Mouse (Mus musculus) heart, embryonic 14.5 days (tissue): ENCODE measurements around the gene Fam102a. TPM values are rescaled to one million over a fixed set of nuclear protein-coding genes. Genes with fewer than 3 reads are reported as not detected.

Source experiments
- ATAC-seq: fragments of 200-750 bp; cut with Nextera tagmentation; 2 replicates; pipeline ENCODE4 v1.8.0; 2017; ENCODE audit warnings: low read depth, moderate TSS enrichment; ENCODE audit not compliant: insufficient number of reproducible peaks, insufficient read depth, low FRiP score
- H3K27ac ChIP-seq, 2 experiments: fragments of 200-500 bp in 1 of 2; fragments of 300-500 bp in 1 of 2; sonication (generic) in 1 of 2; replicated peaks in 1 of 2; 2 replicates each; pipeline ENCODE4 v1.5.1; 2012 to 2014; ENCODE audit warnings: low read depth in 2 of 2, low read length in 2 of 2, control low read depth in 1 of 2, mild to moderate bottlenecking in 1 of 2, mixed read lengths in 1 of 2; ENCODE audit not compliant: control insufficient read depth in 1 of 2, insufficient read depth in 1 of 2
- H3K27me3 ChIP-seq: fragments of 300-500 bp; sonication (generic); 2 replicates; pipeline ENCODE4 v1.6.1; 2014; ENCODE audit warnings: mild to moderate bottlenecking, low read length, control low read depth; ENCODE audit not compliant: control insufficient read depth, insufficient read depth
- H3K36me3 ChIP-seq: fragments of 300-500 bp; sonication (generic); 2 replicates; pipeline ENCODE4 v1.6.1; 2014; ENCODE audit warnings: mild to moderate bottlenecking, control low read depth, low read length, mixed read lengths; ENCODE audit not compliant: control insufficient read depth, insufficient read depth
- H3K4me1 ChIP-seq, 2 experiments: fragments of 200-500 bp in 1 of 2; fragments of 300-500 bp in 1 of 2; sonication (generic) in 1 of 2; 2 replicates each; pipeline ENCODE4 v1.6.1; 2012 to 2014; ENCODE audit warnings: low read length in 2 of 2, control low read depth in 1 of 2, mixed read lengths in 1 of 2; ENCODE audit not compliant: control insufficient read depth in 2 of 2, insufficient read depth in 2 of 2
- H3K4me2 ChIP-seq: fragments of 300-500 bp; sonication (generic); 2 replicates; pipeline ENCODE4 v1.6.1; 2014; ENCODE audit warnings: mild to moderate bottlenecking, low read length
- H3K4me3 ChIP-seq, 2 experiments: fragments of 200-500 bp in 1 of 2; fragments of 300-500 bp in 1 of 2; sonication (generic) in 1 of 2; 2 replicates each; pipeline ENCODE4 v1.5.1; 2012 to 2014; ENCODE audit warnings: low read length in 2 of 2, mild to moderate bottlenecking in 2 of 2, control low read depth in 1 of 2, low read depth in 1 of 2, moderate library complexity in 1 of 2; ENCODE audit not compliant: control insufficient read depth in 1 of 2, insufficient read depth in 1 of 2
- H3K9ac ChIP-seq: fragments of 300-500 bp; sonication (generic); 2 replicates; pipeline ENCODE4 v1.6.1; 2014; ENCODE audit warnings: mild to moderate bottlenecking, low read length
- H3K9me3 ChIP-seq: fragments of 300-500 bp; sonication (generic); 2 replicates; pipeline ENCODE4 v1.6.1; 2016; ENCODE audit warnings: low read length, control low read depth; ENCODE audit not compliant: control insufficient read depth
- WGBS: fragments of 180-500 bp; shearing (Covaris S2); extraction: QIAGEN DNeasy Blood & Tissue Kit; methylation state at CpG from one replicate; pipeline ENCODE4 v1.1.7; 2014; 5-methylcytosine and 5-hydroxymethylcytosine counted together
- polyA plus RNA-seq: library from polyadenylated mRNA; unstranded; fragments of >200 nt; fragmentation: Nextera tagmentation; extraction: Ambion mirVana; gene quantifications from 2 replicates; pipeline ENCODE4 v1.2.1, GENCODE M21; 2014

The Fam102a gene
- polyA plus RNA-seq, 1 experiment from 2014 or later = 6.3 TPM

DNA sequence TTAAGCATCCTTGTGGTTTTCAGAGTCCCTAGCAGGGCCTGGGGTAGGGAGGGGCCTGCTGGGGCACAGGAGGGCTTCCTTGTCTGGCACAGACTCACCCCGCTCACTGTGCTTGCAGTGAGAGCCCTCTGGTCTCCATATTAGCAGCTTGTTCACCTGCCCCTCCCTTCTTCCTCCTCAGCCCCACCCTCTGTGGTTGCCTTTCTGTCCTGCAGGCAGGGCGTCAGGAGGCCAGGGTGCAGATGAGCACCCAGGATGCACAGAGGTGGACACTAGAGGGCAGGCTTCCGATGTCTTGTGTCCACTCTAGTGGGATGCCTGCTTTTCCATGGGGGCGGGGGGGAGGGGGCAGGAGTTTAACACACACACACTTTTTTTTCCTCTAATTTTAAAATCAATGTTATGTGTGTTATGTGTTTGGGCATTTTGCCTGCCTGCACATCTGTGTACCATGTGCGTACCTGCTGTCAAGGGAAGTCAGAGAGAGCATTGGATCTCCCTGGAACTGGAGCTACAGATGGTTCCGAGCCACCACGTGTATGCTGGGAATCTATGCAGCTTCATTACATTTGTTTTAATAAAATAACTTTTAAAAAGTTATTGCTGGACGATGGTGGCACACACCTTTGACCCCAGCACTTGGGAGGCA lies 66.4 kb downstream of the Fam102a start:
- no peak overlapping the region for H3K4me3 ChIP-seq
- H3K4me1 ChIP-seq = peaks cover 0 to 14% of the 10 kb centered on the region in 2 experiments; a peak in 2 of 4 replicates
- H3K4me2 ChIP-seq = no peak overlapping the region
- no peaks in the 10 kb centered on the region for H3K27me3 ChIP-seq
- no peak overlapping the region for H3K27ac ChIP-seq
- H3K9me3 ChIP-seq = no peaks in the 10 kb centered on the region
- H3K9ac ChIP-seq = no peak overlapping the region
- 36% methylated on average over 8 of the region's 8 CpGs for WGBS
- no peak for ATAC-seq
- peaks cover 26% of the 10 kb centered on the region for H3K36me3 ChIP-seq

DNA sequence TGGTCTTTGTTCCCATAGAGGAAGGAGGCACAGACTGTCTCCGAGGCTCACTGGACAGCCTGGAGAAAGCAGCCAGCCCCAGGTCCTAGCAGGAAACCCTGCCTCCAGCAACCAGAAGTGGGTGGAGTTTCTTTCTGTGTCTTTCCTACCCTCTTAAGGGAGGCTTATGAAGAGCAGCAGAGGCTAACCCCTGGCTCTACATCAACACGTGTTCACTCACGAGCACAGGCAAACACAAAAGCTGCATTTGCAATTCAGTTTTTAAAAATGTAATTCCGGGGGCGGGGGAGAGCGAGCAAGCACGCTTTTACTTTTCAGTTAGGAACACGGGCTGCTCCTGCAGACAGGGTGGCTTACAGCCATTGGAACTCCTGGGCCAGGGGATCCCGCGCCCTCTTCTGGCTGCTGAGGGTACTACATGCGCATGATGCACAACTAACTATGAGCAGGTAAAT lies 67.5 kb downstream of the Fam102a start:
- 1% methylated on average over 11 of the region's 11 CpGs for WGBS
- no peaks in the 10 kb centered on the region for H3K9me3 ChIP-seq
- H3K36me3 ChIP-seq = peaks cover 16% of the 10 kb centered on the region
- H3K27me3 ChIP-seq = no peaks in the 10 kb centered on the region
- H3K4me2 ChIP-seq = peak overlapping the region; percentile 56
- no peak for ATAC-seq
- H3K9ac ChIP-seq = peak overlapping the region; percentile 16
- H3K4me3 ChIP-seq = peak overlapping the region; percentile 15 to 44
- peak overlapping the region; percentile 46 to 61 for H3K27ac ChIP-seq
- H3K4me1 ChIP-seq = peaks cover 2 to 18% of the 10 kb centered on the region in 2 experiments; a peak in 2 of 4 replicates

DNA sequence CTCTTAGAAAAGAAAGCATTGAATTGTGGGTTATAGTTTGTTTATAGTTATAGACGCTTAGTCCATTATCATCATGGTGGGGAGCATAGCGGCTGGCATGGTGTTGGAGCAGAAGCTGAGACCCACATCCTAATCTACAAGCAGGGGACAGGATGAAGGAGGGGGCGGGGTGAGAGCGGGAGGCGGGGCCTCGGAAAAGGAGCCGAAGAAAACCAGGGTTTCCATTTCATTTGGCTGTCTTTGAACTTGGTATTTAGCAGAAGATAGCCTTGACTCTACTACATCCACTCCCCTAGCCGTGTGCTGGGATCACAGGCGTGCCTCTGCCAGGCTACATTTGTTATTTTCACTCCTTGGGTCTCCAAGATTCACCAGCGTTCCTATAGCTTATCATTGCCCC lies 69.5 kb downstream of the Fam102a start:
- Histone ChIP-seq H3K9me3 (no peaks in the 10 kb centered on the region), H3K4me1 (peaks cover 17 to 37% of the 10 kb centered on the region in 2 experiments), H3K27ac (no peak overlapping the region), H3K4me2 (no peak overlapping the region), H3K9ac (no peak overlapping the region), H3K36me3 (0 out of 2 replicates have a peak, but pooled peaks cover 2% of the 10 kb centered on the region), H3K4me3 (no peak overlapping the region), H3K27me3 (no peaks in the 10 kb centered on the region)
- ATAC-seq = no peak
- 28% methylated on average over 10 of the region's 10 CpGs for WGBS

DNA sequence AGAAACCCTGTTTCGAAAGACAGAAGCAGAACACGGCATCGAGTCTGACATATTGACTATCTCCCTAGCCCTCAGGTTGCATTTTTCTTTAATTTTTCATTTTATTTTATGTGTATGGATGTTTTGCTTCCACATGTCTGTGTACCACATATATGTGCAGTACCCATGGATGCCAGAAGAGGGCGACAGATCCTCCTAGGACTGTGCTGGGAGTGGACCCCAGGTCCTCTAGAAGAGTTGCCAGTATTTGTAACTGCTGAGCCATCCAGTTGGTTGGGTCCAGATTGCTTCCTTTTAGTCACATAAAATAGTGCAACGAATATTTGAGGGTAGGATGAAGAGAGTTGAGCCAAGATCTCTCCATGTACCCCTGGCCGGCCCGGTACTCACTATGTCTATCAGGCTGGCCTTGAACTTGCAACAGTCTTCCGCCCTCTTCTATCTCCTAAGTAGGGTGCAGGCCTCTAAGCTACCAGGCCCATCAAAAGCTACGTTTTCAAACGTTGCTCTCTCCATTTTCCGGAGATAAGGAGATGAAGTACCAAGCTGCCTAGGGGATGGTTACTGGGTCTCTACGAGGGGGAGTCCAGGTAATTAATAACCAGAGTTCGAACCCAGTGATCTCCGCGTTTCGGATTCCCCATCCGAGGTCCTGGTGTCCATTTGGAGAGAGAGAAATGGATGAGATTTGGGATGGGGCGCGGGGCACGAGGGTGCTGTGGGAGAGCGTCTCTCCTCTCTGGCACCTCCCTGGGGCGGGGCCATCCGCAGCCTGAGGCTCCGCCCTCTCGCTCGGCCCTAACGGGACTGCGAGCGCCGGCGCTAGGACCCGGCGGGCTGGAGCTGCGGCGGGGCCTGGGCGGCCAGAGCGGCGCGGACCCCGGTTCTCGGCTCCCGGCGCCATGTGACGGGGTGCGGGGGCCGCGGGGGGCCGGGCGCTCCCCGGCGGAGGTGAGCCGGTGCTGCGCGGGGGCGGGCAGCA lies 71.3 kb downstream of the Fam102a start:
- H3K4me3 ChIP-seq = peak overlapping the region; percentile 74 to 80
- peak overlapping the region; percentile 86 for H3K9ac ChIP-seq
- no peaks in the 10 kb centered on the region for H3K27me3 ChIP-seq
- no peaks in the 10 kb centered on the region for H3K9me3 ChIP-seq
- peak; percentile 44 for ATAC-seq
- WGBS = 11% methylated on average over 48 of the region's 55 CpGs
- H3K4me1 ChIP-seq = peaks cover 25 to 49% of the 10 kb centered on the region in 2 experiments
- no peaks in the 10 kb centered on the region for H3K36me3 ChIP-seq
- peak overlapping the region in 1 of 2 experiments; percentile 91; a peak in 2 of 4 replicates for H3K27ac ChIP-seq
- peak overlapping the region; percentile 80 for H3K4me2 ChIP-seq

DNA sequence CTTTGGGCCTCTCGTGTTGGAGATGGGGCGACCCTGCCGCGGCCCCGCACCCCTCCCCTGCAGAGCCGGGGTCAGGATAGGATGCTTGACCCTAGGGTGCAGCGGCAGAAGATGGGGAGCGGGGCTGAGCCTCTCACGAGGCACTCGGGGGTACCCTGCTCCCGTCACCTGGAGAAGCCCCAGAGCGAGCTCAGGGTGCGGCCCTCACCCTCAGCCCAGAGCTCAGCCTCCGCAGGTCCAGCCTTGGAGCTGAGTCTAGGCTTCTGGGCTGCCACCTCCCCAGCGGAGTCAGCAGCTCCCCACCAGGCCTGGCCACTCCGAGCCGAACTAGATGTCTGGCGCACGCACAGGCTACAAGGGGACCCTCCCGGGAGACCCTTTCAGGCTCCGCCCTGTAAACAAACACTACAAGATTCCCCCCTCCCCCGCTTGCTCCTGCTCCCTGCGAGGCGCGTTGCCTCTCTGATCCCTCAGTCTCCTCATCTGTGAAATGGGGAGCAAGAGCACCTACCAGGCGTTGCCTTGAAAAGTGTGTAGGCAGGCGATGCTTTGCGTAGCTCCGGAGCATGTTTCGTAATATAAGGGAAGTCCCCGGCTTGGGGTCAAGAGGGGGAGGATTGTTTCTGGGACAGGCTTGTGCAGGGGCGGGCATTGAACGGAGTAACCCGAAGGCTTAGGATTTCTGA lies 72.3 kb downstream of the Fam102a start:
- Histone ChIP-seq H3K27ac (peak overlapping the region; percentile 25 to 91; a peak in 3 of 4 replicates), H3K36me3 (peaks cover 4% of the 10 kb centered on the region), H3K9ac (peak overlapping the region; percentile 86), H3K27me3 (no peaks in the 10 kb centered on the region), H3K4me2 (peak overlapping the region; percentile 80), H3K9me3 (no peaks in the 10 kb centered on the region), H3K4me1 (peaks cover 25 to 41% of the 10 kb centered on the region in 2 experiments), H3K4me3 (peak overlapping the region; percentile 74 to 80)
- 3% methylated on average over 34 of the region's 34 CpGs for WGBS
- no peak for ATAC-seq

DNA sequence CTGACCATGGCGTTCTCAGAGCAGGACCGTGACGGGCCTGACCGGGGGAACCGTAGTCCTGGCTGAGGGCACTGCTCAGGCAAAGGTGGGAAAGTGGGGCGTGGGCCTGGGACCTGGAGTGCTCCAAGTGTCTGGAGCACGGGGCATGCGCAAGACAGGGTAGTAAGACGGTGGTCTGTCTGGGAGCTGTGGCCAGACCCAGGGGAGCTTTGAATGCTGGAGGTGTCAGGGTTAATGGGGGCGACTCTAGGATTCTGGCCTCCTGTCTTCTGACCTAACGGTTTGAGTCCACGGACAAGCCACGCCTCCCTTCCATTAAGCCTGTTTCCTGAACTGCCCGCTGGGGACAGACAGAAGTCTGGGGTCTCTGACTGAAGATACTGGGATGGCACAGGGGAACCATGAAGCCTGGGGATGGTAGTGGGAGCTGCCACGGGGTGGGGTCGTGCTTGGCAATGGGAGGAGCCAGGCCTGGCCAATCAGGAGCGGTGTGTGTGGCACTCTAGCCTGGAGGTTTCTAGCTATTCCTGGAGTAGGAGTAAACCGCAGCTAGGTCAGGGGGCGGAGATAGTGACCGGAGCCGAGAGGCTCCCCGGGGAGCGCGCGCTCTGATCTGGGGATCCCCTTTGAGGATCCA lies 73.1 kb downstream of the Fam102a start:
- peak overlapping the region; percentile 74 to 80 for H3K4me3 ChIP-seq
- peaks cover 11% of the 10 kb centered on the region for H3K36me3 ChIP-seq
- H3K27ac ChIP-seq = peak overlapping the region; percentile 88 to 91
- H3K4me1 ChIP-seq = peaks cover 25 to 40% of the 10 kb centered on the region in 2 experiments
- peak overlapping the region; percentile 80 for H3K4me2 ChIP-seq
- 3% methylated on average over 25 of the region's 25 CpGs for WGBS
- H3K9me3 ChIP-seq = no peaks in the 10 kb centered on the region
- H3K27me3 ChIP-seq = no peaks in the 10 kb centered on the region
- peak; percentile 79 for ATAC-seq
- peak overlapping the region; percentile 80 for H3K9ac ChIP-seq
